Mouse (Mus musculus) limb, embryonic 12.5 days (tissue): ENCODE data around the gene Ankrd44. TPM values are rescaled to one million over a fixed set of nuclear protein-coding genes. Genes with fewer than 3 reads are reported as not detected.

ENCODE experiments used
- ATAC-seq: fragments of 200-750 bp; cut with Nextera tagmentation; 2 replicates; pipeline ENCODE4 v1.8.0; 2017; ENCODE audit warnings: low read depth, moderate TSS enrichment; ENCODE audit not compliant: insufficient number of reproducible peaks, insufficient read depth, low FRiP score, low TSS enrichment
- H3K27ac ChIP-seq: fragments of 300-500 bp; sonication (generic); 2 replicates; pipeline ENCODE4 v1.5.1; 2016; ENCODE audit warnings: mild to moderate bottlenecking, moderate library complexity
- H3K27me3 ChIP-seq: fragments of 300-500 bp; sonication (generic); 2 replicates; pipeline ENCODE4 v1.6.1; 2016; ENCODE audit warnings: mild to moderate bottlenecking, moderate library complexity
- H3K36me3 ChIP-seq: fragments of 300-500 bp; sonication (generic); 2 replicates; pipeline ENCODE4 v1.6.1; 2016; ENCODE audit warnings: mild to moderate bottlenecking, moderate library complexity
- H3K4me1 ChIP-seq: fragments of 300-500 bp; sonication (generic); replicated peaks from 2 replicates; pipeline ENCODE4 v1.6.1; 2016
- H3K4me2 ChIP-seq: fragments of 300-500 bp; sonication (generic); 2 replicates; pipeline ENCODE4 v1.6.1; 2016; ENCODE audit warnings: mild to moderate bottlenecking, moderate library complexity
- H3K4me3 ChIP-seq: fragments of 300-500 bp; sonication (generic); replicated peaks from 2 replicates; pipeline ENCODE4 v1.5.1; 2016; ENCODE audit warnings: mild to moderate bottlenecking
- H3K9ac ChIP-seq: fragments of 300-500 bp; sonication (generic); replicated peaks from 2 replicates; pipeline ENCODE4 v1.6.1; 2016; ENCODE audit warnings: mild to moderate bottlenecking, moderate library complexity
- H3K9me3 ChIP-seq: fragments of 300-500 bp; sonication (generic); 2 replicates; pipeline ENCODE4 v1.6.1; 2016; ENCODE audit warnings: mild to moderate bottlenecking, moderate library complexity
- WGBS: fragments of 180-500 bp; shearing (Covaris S2); methylation state at CpG from one replicate; pipeline ENCODE4 v1.1.7; 2016; 5-methylcytosine and 5-hydroxymethylcytosine counted together
- polyA plus RNA-seq: library from polyadenylated mRNA; unstranded; fragments of >200 nt; fragmentation: Nextera tagmentation; extraction: Ambion mirVana; gene quantifications from 2 replicates; pipeline ENCODE4 v1.2.1, GENCODE M21; 2016

Gene Ankrd44
- polyA plus RNA-seq, 1 experiment from 2014 or later: 22.2 TPM

GRCm38 (mm10) chr1:54749961-54750360 is 176.2 kb downstream of the Ankrd44 start:
- no peak overlapping the region for H3K9ac ChIP-seq
- ATAC-seq: no peak
- 57% methylated on average over 1 of the region's 1 CpGs for WGBS
- no peak overlapping the region for H3K4me3 ChIP-seq
- peaks cover 12% of the 10 kb centered on the region; the same call in 1 of the 2 replicates for H3K36me3 ChIP-seq
- no peak overlapping the region for H3K4me2 ChIP-seq
- H3K9me3 ChIP-seq: no peaks in the 10 kb centered on the region
- no peaks in the 10 kb centered on the region for H3K27me3 ChIP-seq
- no peaks in the 10 kb centered on the region for H3K4me1 ChIP-seq
- H3K27ac ChIP-seq: no peak overlapping the region

- no peaks in the 10 kb centered on the region for H3K9me3 ChIP-seq
- peaks cover 12% of the 10 kb centered on the region; the same call in 1 of the 2 replicates for H3K36me3 ChIP-seq
- H3K27ac ChIP-seq: no peak overlapping the region
- H3K27me3 ChIP-seq: no peaks in the 10 kb centered on the region
- no peak overlapping the region for H3K9ac ChIP-seq
- H3K4me3 ChIP-seq: no peak overlapping the region
- H3K4me1 ChIP-seq: no peaks in the 10 kb centered on the region
- WGBS: 77% methylated on average over 3 of the region's 3 CpGs
- ATAC-seq: no peak
- no peak overlapping the region for H3K4me2 ChIP-seq
Measured at GRCm38 (mm10) chr1:54749516-54749915, 176.7 kb downstream of the Ankrd44 start.

GRCm38 (mm10) chr1:54747785-54748420 is 178.3 kb downstream of the Ankrd44 start:
- H3K27me3 ChIP-seq: no peaks in the 10 kb centered on the region
- no peak overlapping the region for H3K4me2 ChIP-seq

GRCm38 (mm10) chr1:54745666-54746065 is 180.5 kb downstream of the Ankrd44 start:
- Histone ChIP-seq H3K9me3 (no peaks in the 10 kb centered on the region), H3K4me2 (no peak overlapping the region), H3K36me3 (peaks cover 4% of the 10 kb centered on the region; the same call in 1 of the 2 replicates), H3K9ac (no peak overlapping the region), H3K4me3 (no peak overlapping the region), H3K4me1 (no peaks in the 10 kb centered on the region), H3K27ac (no peak overlapping the region), H3K27me3 (no peaks in the 10 kb centered on the region)
- ATAC-seq: no peak

More at GRCm38 (mm10) chr1:54747785-54748420, 178.3 kb downstream of the Ankrd44 start:
- Histone ChIP-seq H3K9me3 (no peaks in the 10 kb centered on the region), H3K4me3 (no peak overlapping the region), H3K9ac (no peak overlapping the region), H3K27ac (no peak overlapping the region), H3K36me3 (peaks cover 7% of the 10 kb centered on the region; the same call in 1 of the 2 replicates), H3K4me1 (no peaks in the 10 kb centered on the region)
- ATAC-seq: no peak
- 72% methylated on average over 8 of the region's 8 CpGs for WGBS

DNA sequence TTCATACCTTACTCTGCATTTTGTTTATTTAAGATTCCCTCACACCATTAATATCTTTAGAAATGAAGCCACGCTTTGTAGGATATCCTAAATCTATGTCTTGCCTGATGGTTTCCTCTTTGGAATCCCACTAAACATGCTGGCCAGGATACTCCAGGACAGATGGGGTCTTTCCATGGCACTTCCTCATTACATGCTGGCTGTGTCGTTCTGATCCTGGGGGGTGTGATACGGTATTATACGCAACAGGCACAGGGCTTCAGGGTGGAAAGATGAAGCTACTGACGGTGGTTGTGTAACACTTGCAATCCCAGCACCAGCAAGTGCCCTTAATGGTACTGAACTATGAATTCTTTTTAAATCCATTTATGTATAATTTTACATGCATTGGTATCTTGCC is 182.0 kb downstream of the Ankrd44 start:
- H3K4me2 ChIP-seq: no peak overlapping the region
- no peaks in the 10 kb centered on the region for H3K27me3 ChIP-seq
- no peaks in the 10 kb centered on the region for H3K4me1 ChIP-seq
- H3K9me3 ChIP-seq: no peaks in the 10 kb centered on the region
- H3K27ac ChIP-seq: no peak overlapping the region
- H3K36me3 ChIP-seq: peaks cover 4% of the 10 kb centered on the region; the same call in 1 of the 2 replicates
- 88% methylated on average over 5 of the region's 5 CpGs for WGBS
- no peak for ATAC-seq
- no peak overlapping the region for H3K4me3 ChIP-seq
- no peak overlapping the region for H3K9ac ChIP-seq

DNA sequence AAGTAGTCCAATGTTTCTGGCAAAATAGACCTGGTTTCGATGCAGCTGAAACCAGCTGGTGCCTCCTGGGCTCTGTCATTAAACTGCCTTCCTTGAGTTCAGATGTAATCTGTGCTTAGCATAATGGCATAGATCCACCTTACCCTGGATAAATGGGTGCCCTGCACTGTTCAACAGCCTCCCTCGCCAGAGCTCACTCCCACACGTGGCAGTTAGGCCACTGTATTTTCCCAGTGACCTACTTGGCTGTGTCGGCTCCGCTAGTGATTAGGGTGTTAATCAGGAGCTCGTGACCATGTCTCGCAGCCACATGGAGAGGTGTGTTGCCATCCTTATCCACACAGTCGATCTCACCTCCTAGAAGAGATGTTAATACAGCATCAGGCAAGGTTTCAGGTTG is 183.1 kb downstream of the Ankrd44 start:
- Histone ChIP-seq H3K4me2 (no peak overlapping the region), H3K9me3 (no peaks in the 10 kb centered on the region), H3K27me3 (no peaks in the 10 kb centered on the region), H3K4me3 (no peak overlapping the region), H3K36me3 (peaks cover 4% of the 10 kb centered on the region; the same call in 1 of the 2 replicates), H3K4me1 (no peaks in the 10 kb centered on the region), H3K9ac (no peak overlapping the region), H3K27ac (no peak overlapping the region)
- ATAC-seq: no peak
- 76% methylated on average over 8 of the region's 8 CpGs for WGBS

- H3K36me3 ChIP-seq: peaks cover 4% of the 10 kb centered on the region; the same call in 1 of the 2 replicates
Measured at GRCm38 (mm10) chr1:54740936-54741335, 185.3 kb downstream of the Ankrd44 start.

GRCm38 (mm10) chr1:54737472-54737871 is 188.7 kb downstream of the Ankrd44 start:
- Histone ChIP-seq H3K4me2 (no peak overlapping the region), H3K27me3 (no peaks in the 10 kb centered on the region), H3K9me3 (no peaks in the 10 kb centered on the region), H3K4me3 (no peak overlapping the region), H3K4me1 (peaks cover 8% of the 10 kb centered on the region; the same call in 1 of the 2 replicates), H3K27ac (no peak overlapping the region), H3K36me3 (peaks cover under 1% of the 10 kb centered on the region; the same call in 1 of the 2 replicates), H3K9ac (no peak overlapping the region)
- WGBS: 90% methylated on average over 3 of the region's 3 CpGs
- no peak for ATAC-seq

More at GRCm38 (mm10) chr1:54740936-54741335, 185.3 kb downstream of the Ankrd44 start:
- no peak for ATAC-seq
- H3K27ac ChIP-seq: no peak overlapping the region
- H3K4me1 ChIP-seq: no peaks in the 10 kb centered on the region
- 93% methylated on average over 5 of the region's 5 CpGs for WGBS
- H3K4me2 ChIP-seq: no peak overlapping the region
- no peak overlapping the region for H3K4me3 ChIP-seq
- H3K9ac ChIP-seq: no peak overlapping the region
- H3K27me3 ChIP-seq: no peaks in the 10 kb centered on the region
- no peaks in the 10 kb centered on the region for H3K9me3 ChIP-seq

DNA sequence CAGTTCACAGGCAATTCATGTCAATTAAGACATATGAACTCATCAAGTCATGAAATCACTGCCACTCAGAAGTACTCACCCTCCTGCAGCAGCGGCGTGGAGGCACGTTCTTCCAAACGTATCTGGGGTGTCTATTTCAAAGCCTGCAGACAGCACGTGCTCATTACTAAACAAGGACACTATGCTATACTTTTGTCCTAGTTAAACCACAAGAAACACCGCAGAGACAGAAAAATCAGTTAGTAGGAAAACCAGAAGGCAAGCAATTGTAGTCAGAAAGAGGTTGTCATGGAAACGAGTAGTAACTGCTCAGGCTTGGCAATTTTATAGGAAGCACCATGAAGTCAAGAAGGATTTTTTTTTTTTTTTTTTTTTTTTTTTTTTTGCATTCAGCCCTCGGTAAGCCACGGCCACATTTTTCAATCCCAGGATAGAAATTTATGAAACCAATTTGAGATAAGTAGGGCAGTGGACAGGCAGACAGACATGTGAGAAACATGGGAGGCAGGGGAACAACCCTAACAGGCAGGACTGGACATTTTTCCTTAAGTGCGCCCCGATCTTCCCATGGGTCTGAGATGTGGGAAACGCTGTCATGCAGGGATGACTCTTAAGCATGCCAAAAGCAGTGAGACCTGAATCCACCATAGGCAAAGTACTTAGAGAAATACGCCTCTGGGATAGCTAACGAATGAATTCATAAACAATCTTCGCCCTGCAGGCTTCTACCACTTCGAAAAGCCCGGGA is 191.1 kb downstream of the Ankrd44 start:
- no peak overlapping the region for H3K4me3 ChIP-seq
- no peak overlapping the region for H3K4me2 ChIP-seq
- H3K36me3 ChIP-seq: peaks cover 11% of the 10 kb centered on the region; the same call in 1 of the 2 replicates
- H3K9me3 ChIP-seq: no peaks in the 10 kb centered on the region
- H3K27me3 ChIP-seq: no peaks in the 10 kb centered on the region
- H3K27ac ChIP-seq: no peak overlapping the region
- 62% methylated on average over 17 of the region's 17 CpGs for WGBS
- no peak overlapping the region for H3K9ac ChIP-seq
- peaks cover 8% of the 10 kb centered on the region; the same call in 1 of the 2 replicates for H3K4me1 ChIP-seq
- ATAC-seq: no peak

DNA sequence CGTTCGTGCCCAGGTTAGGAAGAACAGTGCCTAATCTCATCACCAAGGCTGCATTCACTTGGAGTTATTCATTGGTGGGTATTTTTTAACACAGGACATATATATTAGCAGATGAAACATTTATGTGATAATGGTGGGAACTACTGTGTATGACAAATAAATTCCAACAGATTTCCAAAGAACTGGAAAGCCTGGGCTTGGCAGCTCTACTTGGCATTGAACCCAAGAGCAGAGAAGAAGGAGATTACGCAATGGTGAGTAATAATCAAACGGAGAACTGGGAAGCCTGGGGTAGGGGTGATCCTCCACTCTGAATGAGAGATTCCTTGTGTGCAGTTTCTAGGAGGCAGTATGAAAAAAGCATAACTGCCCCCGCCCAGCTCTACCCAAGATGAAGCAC is 196.9 kb downstream of the Ankrd44 start:
- no peak for ATAC-seq
- 90% methylated on average over 5 of the region's 5 CpGs for WGBS
- Histone ChIP-seq H3K36me3 (peaks cover 34% of the 10 kb centered on the region; the same call in 1 of the 2 replicates), H3K4me3 (no peak overlapping the region), H3K27ac (no peak overlapping the region), H3K4me2 (no peak overlapping the region), H3K9me3 (no peaks in the 10 kb centered on the region), H3K9ac (no peak overlapping the region), H3K4me1 (no peaks in the 10 kb centered on the region), H3K27me3 (no peaks in the 10 kb centered on the region)

DNA sequence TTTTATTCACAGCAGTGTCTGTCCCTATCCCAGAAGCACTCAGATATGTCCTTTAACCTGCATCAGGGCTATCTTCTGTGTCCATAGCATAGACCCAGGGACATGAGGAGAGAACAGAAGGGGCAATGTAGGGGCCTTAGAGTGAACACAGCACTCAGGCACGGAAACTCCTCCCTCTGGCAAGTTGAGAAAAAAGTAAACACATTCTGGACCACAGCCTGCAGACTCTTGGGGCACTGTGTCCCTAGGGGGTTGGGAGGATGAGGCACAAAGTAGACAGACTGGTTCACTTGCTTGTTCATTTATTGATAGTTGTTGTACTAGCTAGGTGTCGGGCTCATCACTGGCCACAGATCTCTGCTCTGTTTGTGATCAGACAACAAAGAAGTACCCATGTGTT is 199.6 kb downstream of the Ankrd44 start:
- no peak overlapping the region for H3K4me3 ChIP-seq
- no peak overlapping the region for H3K9ac ChIP-seq
- no peak for ATAC-seq
- H3K36me3 ChIP-seq: peaks cover 30% of the 10 kb centered on the region; the same call in 1 of the 2 replicates
- no peaks in the 10 kb centered on the region for H3K27me3 ChIP-seq
- H3K9me3 ChIP-seq: no peaks in the 10 kb centered on the region
- H3K4me1 ChIP-seq: no peaks in the 10 kb centered on the region
- no peak overlapping the region for H3K27ac ChIP-seq
- no peak overlapping the region for H3K4me2 ChIP-seq
- 79% methylated on average over 2 of the region's 2 CpGs for WGBS
